ENCODE assay signal across 8 mouse cellular contexts in genomic region chr16:4559715-4560144, GRCm38 (mm10). TPM values are rescaled to one million over a fixed set of nuclear protein-coding genes. Genes with fewer than 3 reads are reported as not detected.
DNase-seq lines count a peak whose midpoint lies in the region; ATAC-seq lines count a peak whose summit lies in the region.

Gene Tfap4 (minus strand): TSS chr16:4559854.

- DNase-seq in MN1 (ENCODE audit: low spot score) = peak; percentile 89
- DNase-seq in cerebellum, adult 9-10 months = peak; percentile 90
- DNase-seq in frontal cortex, postnatal 10 days (ENCODE audit: low spot score in 2 of 2) = peak; percentile 86 to 88
- peak; percentile 89 to 94 for DNase-seq in layer of hippocampus, postnatal 14 days (ENCODE audit: low spot score in 2 of 2)
- peak; percentile 93 for DNase-seq in lung, postnatal 10 days
- peak; percentile 83 for DNase-seq in ovary, postnatal 36 days (ENCODE audit: low spot score)
- DNase-seq in thymus, postnatal 14 days = peak; percentile 88

- peak within 1 kb of the TSS; percentile 77 for H3K9ac ChIP-seq in hindbrain, embryonic 12.5 days

- under 1% methylated on average over 17 of the region's 17 CpGs for WGBS in hindbrain, embryonic 12.5 days

- H3K27ac ChIP-seq in hindbrain, embryonic 12.5 days = peak within 1 kb of the TSS; percentile 93

- H3K4me1 ChIP-seq in hindbrain, embryonic 12.5 days = peaks cover 16% of the 10 kb centered on the region

- no peaks in the 10 kb centered on the region for H3K36me3 ChIP-seq in hindbrain, embryonic 12.5 days

- no peaks in the 10 kb centered on the region for H3K9me3 ChIP-seq in hindbrain, embryonic 12.5 days (replicated peaks)

- ATAC-seq in hindbrain, embryonic 12.5 days (ENCODE audit: low FRiP score) = peak; percentile 27

- H3K27me3 ChIP-seq in hindbrain, embryonic 12.5 days = no peaks in the 10 kb centered on the region

- peak within 1 kb of the TSS; percentile 88 for H3K4me2 ChIP-seq in hindbrain, embryonic 12.5 days (replicated peaks)

- peak within 1 kb of the TSS; percentile 66 for H3K4me3 ChIP-seq in hindbrain, embryonic 12.5 days

RNA-seq across cellular contexts. Expression of gene Tfap4, which starts in this region (rescaled TPM):
- polyA plus RNA-seq in hindbrain, embryonic 12.5 days (2016; fragmentation: Nextera tagmentation; extraction: Ambion mirVana) = 13.1 and 13.8 TPM in 2 replicates
- total RNA-seq in layer of hippocampus, postnatal 14 days (2021) = 1 to 10 TPM; 3.2 to 4.5 TPM

Comparison
In these comparisons a context has a peak if more than half of its experiments do, and no peak if none do; other contexts are left out.
1. Peak in every context shown above with its lines: DNase-seq, ATAC-seq, H3K4me3 ChIP-seq and H3K27ac ChIP-seq.